Mouse (Mus musculus): Measurements from ENCODE around the gene Bsn.

DNA sequence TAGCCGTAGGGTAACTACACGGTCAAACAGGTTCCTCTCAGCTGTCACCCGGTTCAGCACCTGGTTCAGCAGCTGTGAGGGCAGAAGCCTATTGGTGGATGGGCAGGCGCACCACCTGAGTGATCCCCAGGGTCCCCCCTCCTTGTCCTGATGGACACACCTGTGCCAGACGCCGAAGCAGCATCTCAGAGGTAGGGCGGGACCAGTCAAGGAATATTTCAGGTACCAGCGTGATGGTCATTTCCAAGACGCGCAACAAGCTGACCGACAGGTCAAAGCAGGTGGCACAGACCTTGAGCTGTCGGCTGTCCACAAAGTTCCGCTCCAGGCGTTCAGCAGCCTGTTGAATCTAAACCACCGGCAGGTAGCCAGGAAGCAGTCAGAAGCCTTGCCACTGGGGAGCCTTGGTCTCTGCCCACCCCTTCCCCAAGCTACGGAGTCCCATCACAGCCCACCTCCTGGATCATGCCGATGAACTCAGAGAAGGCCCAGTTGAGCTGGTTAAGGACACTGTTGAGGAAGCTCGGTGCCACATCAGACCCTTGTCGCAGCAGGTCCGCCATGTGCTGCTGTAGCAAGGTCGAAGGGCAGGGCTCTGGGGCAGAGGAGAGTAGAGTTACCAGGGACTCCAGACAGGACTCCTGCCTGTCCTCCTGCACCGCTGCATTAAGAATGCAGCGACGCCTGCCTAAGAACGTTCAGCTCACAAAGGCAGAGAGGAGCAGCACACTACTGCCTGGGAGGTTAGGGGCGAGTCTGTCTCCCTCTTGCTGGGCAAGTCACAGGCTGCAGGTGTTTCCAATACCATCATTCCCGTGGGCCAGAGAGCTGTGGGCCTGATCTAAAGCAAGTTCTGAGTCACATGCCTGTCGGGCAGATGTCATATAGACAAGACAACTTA, 133.6 kb downstream of the Bsn start:
- no peak for TF ChIP-seq POLR2A (IDR thresholded peaks at IDR 0.05; ENCODE audit: low read depth, low read length)
- TF ChIP-seq CTCF (IDR thresholded peaks at IDR 0.05; ENCODE audit: extremely low read depth, insufficient read length, insufficient replicate concordance, low read depth, low read length): no peak

Measured in small intestine, adult 2 months (tissue).